Comparison of ENCODE assay signal across 8 mouse cellular contexts in genomic region chr10:84440181-84440540, GRCm38 (mm10). TPM values are rescaled to one million over a fixed set of nuclear protein-coding genes. Genes with fewer than 3 reads are reported as not detected.
A peak's percentile ranks its signal among the peaks of the same experiment; 100 is the strongest.
DNase-seq lines count a peak whose midpoint lies in the region; ATAC-seq and TF ChIP-seq lines count a peak whose summit lies in the region.

No protein-coding gene starts in this region.

- no peak for TF ChIP-seq POLR2A in testis, adult 2 months (IDR thresholded peaks at IDR 0.05; ENCODE audit: control insufficient read depth, low read depth, low read length)

- DNase-seq in testis, postnatal 10 days (ENCODE audit: low spot score) = no peak
- DNase-seq in right cerebral cortex, postnatal 36 days (ENCODE audit: low spot score in 2 of 2) = no peak

- TF ChIP-seq CTCF in testis, adult 2 months (IDR thresholded peaks at IDR 0.05; ENCODE audit: control insufficient read depth, insufficient read depth, insufficient replicate concordance, low read depth, low read length) = no peak

- peak overlapping the region; percentile 66 for H3K9ac ChIP-seq in liver, embryonic 12.5 days
- peak overlapping the region; percentile 99 for H3K9ac ChIP-seq in stomach, embryonic 16.5 days (ENCODE audit: low read length)

- peaks cover 50% of the 10 kb centered on the region for H3K27me3 ChIP-seq in erythroblast, embryonic 14.5 days (ENCODE audit: control insufficient read depth)
- H3K27me3 ChIP-seq in testis, adult 2 months (ENCODE audit: control insufficient read depth, insufficient read depth, low read length) = no peaks in the 10 kb centered on the region
- H3K27me3 ChIP-seq in liver, embryonic 12.5 days (replicated peaks) = peaks cover 77% of the 10 kb centered on the region
- H3K27me3 ChIP-seq in stomach, embryonic 16.5 days (ENCODE audit: control insufficient read depth, insufficient read depth, low read length) = no peaks in the 10 kb centered on the region

- 0 out of 2 replicates have a peak overlapping the region, but pooled peaks have one; percentile 15 for H3K27ac ChIP-seq in testis, adult 2 months (ENCODE audit: control insufficient read depth, insufficient read depth, low read depth, low read length)
- no peak overlapping the region for H3K27ac ChIP-seq in liver, embryonic 12.5 days
- peak overlapping the region; percentile 17; the same call in 1 of the 2 replicates for H3K27ac ChIP-seq in stomach, embryonic 16.5 days (ENCODE audit: low read length)

- 0% methylated on average over 30 of the region's 32 CpGs for WGBS in liver, embryonic 12.5 days (ENCODE audit: insufficient replicate concordance)
- WGBS in stomach, embryonic 16.5 days = under 1% methylated on average over 32 of the region's 32 CpGs

- H3K4me2 ChIP-seq in liver, embryonic 12.5 days = peak overlapping the region; percentile 76
- peak overlapping the region; percentile 81 for H3K4me2 ChIP-seq in stomach, embryonic 16.5 days (ENCODE audit: low read depth, low read length)

- H3K9me3 ChIP-seq in erythroblast, embryonic 14.5 days (ENCODE audit: control insufficient read depth, low read length) = no peaks in the 10 kb centered on the region
- no peaks in the 10 kb centered on the region for H3K9me3 ChIP-seq in liver, embryonic 12.5 days (replicated peaks)
- no peaks in the 10 kb centered on the region for H3K9me3 ChIP-seq in stomach, embryonic 16.5 days (replicated peaks; ENCODE audit: control insufficient read depth, low read length)

- peak overlapping the region; percentile 56 for H3K4me3 ChIP-seq in erythroblast, embryonic 14.5 days (replicated peaks)
- H3K4me3 ChIP-seq in testis, adult 2 months (ENCODE audit: control insufficient read depth, low read depth, low read length) = peak overlapping the region; percentile 86
- peak overlapping the region; percentile 61 for H3K4me3 ChIP-seq in liver, embryonic 12.5 days
- H3K4me3 ChIP-seq in stomach, embryonic 16.5 days (replicated peaks; ENCODE audit: low read length) = peak overlapping the region; percentile 77

- peaks cover 2% of the 10 kb centered on the region for H3K4me1 ChIP-seq in erythroblast, embryonic 14.5 days (ENCODE audit: control insufficient read depth)
- H3K4me1 ChIP-seq in testis, adult 2 months (ENCODE audit: control insufficient read depth, insufficient read depth, low read length) = peaks cover 18% of the 10 kb centered on the region
- H3K4me1 ChIP-seq in liver, embryonic 12.5 days = peaks cover 14% of the 10 kb centered on the region; the same call in 1 of the 2 replicates
- H3K4me1 ChIP-seq in stomach, embryonic 16.5 days (ENCODE audit: control insufficient read depth, insufficient read depth, low read length) = peaks cover 18% of the 10 kb centered on the region; the same call in 1 of the 2 replicates

- no peaks in the 10 kb centered on the region for H3K36me3 ChIP-seq in erythroblast, embryonic 14.5 days (ENCODE audit: control insufficient read depth)
- no peaks in the 10 kb centered on the region for H3K36me3 ChIP-seq in testis, adult 2 months (ENCODE audit: control insufficient read depth, insufficient read depth, low read length)
- no peaks in the 10 kb centered on the region for H3K36me3 ChIP-seq in liver, embryonic 12.5 days
- no peaks in the 10 kb centered on the region for H3K36me3 ChIP-seq in stomach, embryonic 16.5 days (ENCODE audit: control insufficient read depth, insufficient read depth, low read length)

- ATAC-seq in erythroblast, adult 5-6 weeks (replicated peaks; ENCODE audit: low FRiP score, poor library complexity, severe bottlenecking) = no peak
- ATAC-seq in liver, embryonic 12.5 days = peak; percentile 48
- ATAC-seq in stomach, embryonic 16.5 days (ENCODE audit: insufficient read depth, low FRiP score) = peak; percentile 22
- no peak; the same call in 1 of the 2 replicates for ATAC-seq in megakaryocyte progenitor cell, adult 5-6 weeks (replicated peaks; ENCODE audit: poor library complexity)

RNA-seq across cellular contexts. Expression of gene Nuak1, which starts 0.2 kb away (rescaled TPM):
- 0.03 TPM in 1 of 2 replicates, not detected in the other for polyA plus RNA-seq in erythroblast, embryonic 14.5 days (2012)
- total RNA-seq in erythroblast, adult 5-6 weeks (2015; ENCODE audit: low replicate concordance) = not detected in 2 replicates
- 0.85 TPM in 1 of 2 replicates, not detected in the other for total RNA-seq in erythroblast, adult 5-6 weeks (2017; ENCODE audit: low replicate concordance)
- polyA plus RNA-seq in testis, adult 2 months (2012; rRNA removed) = 0.91 and 1.6 TPM in 2 replicates
- 0.25 and 0.31 TPM in 2 replicates for polyA plus RNA-seq in liver, embryonic 12.5 days (2016; fragmentation: Nextera tagmentation; extraction: Ambion mirVana)
- 0.76 and 1.1 TPM in 2 replicates for polyA plus RNA-seq in stomach, embryonic 16.5 days (2015; fragmentation: Nextera tagmentation; extraction: Ambion mirVana)
- total RNA-seq in megakaryocyte progenitor cell, adult 5-6 weeks (2015) = 0.12 TPM in 2 replicates
- total RNA-seq in megakaryocyte progenitor cell, adult 5-6 weeks (2017) = 0.03 and 0.17 TPM in 2 replicates

Comparison
In these comparisons a context has a peak if more than half of its experiments do, and no peak if none do; other contexts are left out.
1. ATAC-seq: peak in liver, embryonic 12.5 days (single experiment) and stomach, embryonic 16.5 days (single experiment); none in erythroblast, adult 5-6 weeks (single experiment) and megakaryocyte progenitor cell, adult 5-6 weeks (single experiment).
2. Peak in every context shown above with its lines, with median percentiles within 50 percentile points of each other: H3K4me3 ChIP-seq.